Mouse (Mus musculus): ENCODE data around the gene Trim80.

Gene Trim80

DNA sequence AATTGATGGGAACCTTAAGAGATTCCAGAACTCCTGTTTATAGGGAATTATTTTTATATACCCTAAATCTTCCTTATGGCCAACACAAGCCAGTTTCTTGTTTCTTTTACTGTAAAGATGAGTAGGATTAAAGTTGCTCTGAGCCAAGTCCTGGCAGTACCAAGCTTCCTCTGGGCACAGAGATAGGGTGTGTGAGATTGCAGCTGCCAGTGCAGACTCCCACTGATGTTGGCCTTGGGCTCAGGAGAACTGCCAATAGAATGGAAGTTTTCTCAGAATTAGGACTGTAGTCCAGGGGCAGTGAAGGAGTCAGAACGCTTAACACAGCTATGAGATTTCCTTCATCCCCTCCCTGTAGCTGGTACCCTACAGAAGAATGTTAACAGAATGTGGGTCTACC lies 19.0 kb upstream of the Trim80 start:
- ChIA-PET POLR2A (interaction anchor here in 2 of 4 experiments (0.5 to 2.6 kb wide), 5 partner anchors 8 to 75 kb away, joined by 3 to 13 read pairs (median 5); no protein-coding TSS in a partner anchor), CTCF (interaction anchor here in 1 of 4 experiments (1.5 kb wide), 1 partner anchor 70 kb away, joined by 4 read pairs; the partner anchor contains the start of gene Nt5c)

DNA sequence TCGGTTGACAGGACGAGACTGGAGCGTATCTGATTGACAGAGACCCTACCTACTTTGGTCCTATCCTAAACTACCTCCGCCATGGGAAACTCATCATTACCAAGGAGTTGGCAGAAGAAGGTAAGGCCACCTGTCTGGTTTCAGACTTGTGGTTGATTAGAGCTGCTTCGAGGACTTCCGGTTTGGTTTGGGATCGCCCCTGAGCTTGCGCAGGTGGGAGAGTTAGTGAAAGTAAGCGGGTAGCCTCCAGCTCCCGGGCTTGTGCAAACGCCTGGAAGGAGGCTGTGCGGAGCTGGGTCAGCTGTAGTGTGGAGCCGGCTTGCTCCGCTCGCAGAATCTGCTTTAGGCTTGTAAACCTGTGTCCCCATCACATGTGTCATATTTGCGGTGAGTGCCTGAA lies 18.4 kb upstream of the Trim80 start:
- CTCF ChIA-PET = no interaction called here
- POLR2A ChIA-PET = interaction anchor here in 3 of 4 experiments (0.5 to 2.6 kb wide), 10 partner anchors 9 to 264 kb away, joined by 3 to 13 read pairs (median 5); partner anchors contain the start of genes Armc7 (in 1 of the 3) and Sumo2 (in 1 of the 3)

DNA sequence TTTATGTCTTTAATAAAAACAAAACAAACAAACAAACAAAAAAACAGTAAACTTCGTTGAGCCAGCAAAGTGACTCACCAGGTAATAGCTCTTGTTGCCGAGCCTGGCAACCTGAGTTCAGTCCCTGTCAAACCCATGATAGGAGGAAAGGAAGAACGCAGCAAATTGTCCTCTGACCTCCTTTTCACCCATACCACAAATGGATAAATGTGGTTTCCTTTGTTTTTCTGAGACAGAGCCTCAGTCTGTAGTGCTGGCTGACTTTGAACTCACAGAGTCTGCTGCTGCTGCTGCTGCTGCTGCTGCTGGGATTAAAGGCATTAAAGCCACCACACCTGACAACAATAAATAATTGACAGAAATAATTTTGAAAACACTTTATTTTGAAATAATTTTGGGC lies 17.3 kb upstream of the Trim80 start:
- POLR2A ChIA-PET = interaction anchor here in 2 of 4 experiments (0.6 to 2.6 kb wide), 6 partner anchors 10 to 721 kb away, joined by 3 to 13 read pairs (median 5); partner anchors contain the start of gene Sumo2 (in 1 of the 2)
- CTCF ChIA-PET = no interaction called here

DNA sequence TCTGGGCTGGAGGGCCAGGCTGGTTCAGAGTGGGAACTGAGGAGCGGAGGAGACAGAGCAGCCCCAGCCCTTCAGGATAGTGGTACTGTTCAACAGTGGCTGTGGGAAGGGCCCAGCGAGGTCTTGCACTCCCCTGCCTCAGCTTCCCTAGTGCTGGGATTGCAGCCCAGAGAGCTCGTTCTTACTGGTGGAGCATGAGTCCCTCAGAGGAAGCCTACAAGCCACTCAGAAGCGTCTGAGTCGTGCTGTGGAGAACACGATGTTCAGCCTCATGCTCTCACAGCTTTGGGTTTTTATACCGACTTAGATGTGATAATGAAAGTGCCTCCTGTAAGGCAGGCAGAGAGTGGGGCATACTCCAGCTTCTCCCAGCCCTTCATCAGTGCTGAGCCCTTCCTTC lies 15.7 kb upstream of the Trim80 start:
- ChIA-PET POLR2A (interaction anchor here in 1 of 4 experiments (0.6 to 1.6 kb wide), 3 partner anchors 11 to 40 kb away, joined by 3 to 8 read pairs (median 4); no protein-coding TSS in a partner anchor), CTCF (no interaction called here)

DNA sequence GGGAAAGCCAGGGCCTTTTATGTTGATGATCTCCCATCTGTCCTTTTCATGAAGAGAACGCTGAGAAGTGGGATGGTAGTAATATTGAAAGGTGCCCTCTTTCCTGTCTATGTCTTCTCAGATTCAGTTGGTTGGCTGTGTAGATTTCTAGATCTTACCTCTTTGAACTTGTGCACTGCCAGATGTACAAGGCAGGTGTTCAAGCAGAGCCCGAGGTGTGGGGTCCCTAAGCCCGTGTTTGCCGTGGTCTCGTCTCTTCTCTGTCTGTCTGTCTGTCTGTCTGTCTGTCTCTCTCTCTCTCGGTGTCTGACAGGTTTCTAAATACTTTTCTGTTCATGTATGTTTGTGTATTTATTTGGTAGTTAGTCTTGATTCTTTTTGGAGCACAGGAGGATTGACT lies 14.7 kb upstream of the Trim80 start:
- POLR2A ChIA-PET = interaction anchor here in 1 of 4 experiments (0.8 to 1.3 kb wide), 3 partner anchors 16 to 89 kb away, joined by 3 read pairs; partner anchors contain the start of gene Jpt1
- CTCF ChIA-PET = interaction anchor here in 1 of 4 experiments (0.6 kb wide), 1 partner anchor 69 kb away, joined by 3 read pairs; no protein-coding TSS in a partner anchor

DNA sequence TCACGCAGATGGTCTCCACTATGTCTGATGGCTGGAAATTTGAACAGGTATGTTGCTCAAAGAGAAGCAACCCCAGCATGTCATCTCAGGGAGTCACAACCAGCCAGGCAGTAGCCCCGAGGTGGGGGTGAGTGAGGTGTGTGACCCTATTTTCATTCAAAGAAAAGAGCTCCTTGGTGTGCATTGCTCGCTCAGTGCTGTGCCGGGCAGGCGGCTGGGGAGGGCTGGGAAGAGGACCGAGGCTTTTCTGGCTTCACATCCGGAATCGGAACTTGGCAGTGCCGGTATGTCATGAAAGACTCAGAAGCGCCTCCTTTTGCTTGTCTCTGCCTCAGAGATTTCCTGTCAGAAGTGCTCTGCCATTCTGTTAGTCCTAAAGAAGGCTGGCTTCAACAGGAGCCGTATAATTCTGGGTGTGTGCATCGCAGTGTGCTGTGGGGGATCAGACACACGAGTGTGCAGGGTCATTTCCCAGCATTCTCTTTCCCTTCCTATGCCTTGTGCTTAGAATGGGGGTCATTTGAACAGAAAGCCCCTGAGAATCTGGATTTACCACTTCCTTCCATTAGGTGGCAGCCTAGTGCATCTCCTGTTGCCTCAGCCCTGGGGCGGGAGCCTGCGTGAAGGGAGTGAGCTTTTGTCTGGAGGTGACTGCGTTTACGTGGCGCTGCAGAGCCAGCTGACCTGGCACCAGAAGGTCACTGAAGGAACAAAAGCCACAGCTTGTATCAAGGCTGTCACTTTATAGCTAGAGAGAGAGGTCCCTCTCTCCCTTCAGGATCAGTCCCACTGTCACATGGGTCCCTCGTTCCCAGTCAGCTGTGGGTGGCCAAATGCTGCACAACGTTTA lies 12.6 kb upstream of the Trim80 start:
- ChIA-PET POLR2A (interaction anchor here in 3 of 4 experiments (0.5 to 3.5 kb wide), 26 partner anchors 9 to 652 kb away, joined by 3 to 28 read pairs (median 4); partner anchors contain the start of genes Atp5h (in 2 of the 3), Jpt1 (in 2 of the 3), Slc9a3r1 (in 2 of the 3) and Cdr2l (in 1 of the 3)), CTCF (interaction anchor here (0.6 to 2.1 kb wide), 43 partner anchors 9 to 934 kb away, joined by 3 to 14 read pairs (median 3); partner anchors contain the start of genes Armc7 (in 2 of the 4), Cdr2l (in 1 of the 4), Fdxr (in 1 of the 4) and Hid1 (in 1 of the 4))

DNA sequence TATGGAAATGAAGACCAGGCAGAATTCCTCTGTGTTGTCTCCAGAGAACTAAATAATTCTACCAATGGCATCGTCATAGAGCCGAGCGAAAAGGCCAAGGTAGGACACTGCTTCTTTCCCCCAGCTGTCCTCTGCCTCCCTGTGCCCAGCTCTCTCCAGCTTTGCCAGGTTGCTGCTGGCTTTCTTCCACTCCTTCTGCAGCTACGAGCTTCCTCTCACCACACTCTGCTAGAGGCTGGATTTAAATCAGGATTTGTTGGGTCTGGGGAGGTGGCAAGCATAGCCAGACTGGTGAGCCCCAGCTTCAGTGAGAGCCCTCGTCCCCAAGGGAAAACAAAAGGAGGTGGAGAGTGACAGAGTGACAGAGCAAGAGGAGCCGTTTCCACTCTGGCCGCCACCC lies 11.0 kb upstream of the Trim80 start:
- CTCF ChIA-PET = interaction anchor here in 1 of 4 experiments (0.5 to 1.1 kb wide), 2 partner anchors 10 to 289 kb away, joined by 3 read pairs; no protein-coding TSS in a partner anchor
- POLR2A ChIA-PET = interaction anchor here in 3 of 4 experiments (0.6 to 3.5 kb wide), 7 partner anchors 10 to 130 kb away, joined by 3 to 25 read pairs (median 3); partner anchors contain the start of gene Atp5h (in 1 of the 3)

DNA sequence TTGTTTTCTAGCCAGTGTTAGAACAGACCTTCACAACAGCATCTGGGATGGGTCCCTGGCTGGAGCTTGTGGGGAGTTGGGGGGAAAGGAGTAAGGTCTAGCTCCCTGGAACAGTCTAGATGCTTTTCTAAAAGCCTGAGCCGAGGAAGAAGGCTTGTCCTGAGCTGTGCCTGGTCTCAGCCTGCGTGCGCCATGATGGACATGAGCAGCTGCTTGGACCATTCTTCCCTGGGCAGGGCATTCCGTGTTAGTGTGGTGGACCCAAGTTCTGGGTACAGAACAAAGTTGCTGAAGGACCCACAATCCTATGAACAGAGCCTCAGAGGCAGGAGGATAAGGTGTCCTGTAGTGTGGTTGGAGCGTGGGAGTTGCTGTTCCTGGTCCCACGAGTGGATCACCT lies 9.8 kb upstream of the Trim80 start:
- POLR2A ChIA-PET = interaction anchor here in 3 of 4 experiments (0.6 to 1.2 kb wide), 8 partner anchors 10 to 235 kb away, joined by 3 to 7 read pairs (median 3); partner anchors contain the start of gene Kctd2 (in 1 of the 3)
- CTCF ChIA-PET = interaction anchor here (0.6 to 1.5 kb wide), 4 partner anchors 9 to 388 kb away, joined by 3 to 5 read pairs (median 3); partner anchors contain the start of gene Trim80 (in 1 of the 4)

DNA sequence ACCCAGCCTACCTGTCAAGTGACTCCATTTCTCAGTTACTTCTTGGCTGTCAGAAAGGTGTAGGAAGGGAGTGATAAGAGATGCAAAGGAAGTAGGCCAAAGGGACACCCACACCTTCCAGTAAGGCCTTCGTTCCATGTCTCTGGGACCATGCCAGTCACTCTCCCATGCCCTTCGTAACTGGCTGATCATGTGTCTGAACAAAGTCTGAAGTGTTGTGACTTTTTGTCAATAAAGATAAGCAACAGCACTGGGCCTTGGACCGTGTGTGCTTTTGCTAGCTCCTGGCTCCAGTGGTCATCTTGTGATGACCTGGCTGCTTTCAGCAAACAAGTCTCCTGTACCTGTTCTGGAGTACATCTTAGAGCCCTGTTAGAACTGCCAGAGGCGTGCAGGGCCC lies 7.5 kb upstream of the Trim80 start:
- CTCF ChIA-PET = interaction anchor here in 2 of 4 experiments (1.1 to 1.4 kb wide), 2 partner anchors 13 to 59 kb away, joined by 3 read pairs; partner anchors contain the start of genes Kctd2 (in 1 of the 2) and Nt5c (in 1 of the 2)
- POLR2A ChIA-PET = interaction anchor here in 2 of 4 experiments (0.6 to 0.7 kb wide), 2 partner anchors 24 to 162 kb away, joined by 3 read pairs; no protein-coding TSS in a partner anchor

DNA sequence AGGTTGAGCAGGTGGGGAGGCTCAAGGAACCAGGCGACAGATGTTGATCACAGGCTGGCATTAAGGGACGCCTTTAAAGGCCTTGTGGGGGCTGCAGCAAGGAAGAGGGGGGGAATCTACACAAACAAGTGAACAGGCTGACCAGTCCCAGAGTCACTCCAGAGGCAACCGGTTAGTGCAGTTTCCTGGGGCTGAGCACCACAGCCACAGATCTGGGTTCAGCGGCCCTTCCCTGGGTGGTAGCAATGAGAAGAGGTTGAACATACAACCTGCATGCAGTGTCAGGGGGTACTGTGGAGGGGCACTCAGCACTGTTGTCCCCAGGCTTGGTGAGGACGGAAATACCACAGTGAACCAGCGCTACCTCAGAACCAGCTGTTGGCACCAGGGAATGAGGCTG lies 7.0 kb upstream of the Trim80 start:
- POLR2A ChIA-PET = interaction anchor here in 1 of 4 experiments (1.0 kb wide), 1 partner anchor 20 kb away, joined by 3 read pairs; no protein-coding TSS in a partner anchor
- CTCF ChIA-PET = interaction anchor here in 1 of 4 experiments (1.4 kb wide), 1 partner anchor 13 kb away, joined by 3 read pairs; the partner anchor contains the start of gene Kctd2

DNA sequence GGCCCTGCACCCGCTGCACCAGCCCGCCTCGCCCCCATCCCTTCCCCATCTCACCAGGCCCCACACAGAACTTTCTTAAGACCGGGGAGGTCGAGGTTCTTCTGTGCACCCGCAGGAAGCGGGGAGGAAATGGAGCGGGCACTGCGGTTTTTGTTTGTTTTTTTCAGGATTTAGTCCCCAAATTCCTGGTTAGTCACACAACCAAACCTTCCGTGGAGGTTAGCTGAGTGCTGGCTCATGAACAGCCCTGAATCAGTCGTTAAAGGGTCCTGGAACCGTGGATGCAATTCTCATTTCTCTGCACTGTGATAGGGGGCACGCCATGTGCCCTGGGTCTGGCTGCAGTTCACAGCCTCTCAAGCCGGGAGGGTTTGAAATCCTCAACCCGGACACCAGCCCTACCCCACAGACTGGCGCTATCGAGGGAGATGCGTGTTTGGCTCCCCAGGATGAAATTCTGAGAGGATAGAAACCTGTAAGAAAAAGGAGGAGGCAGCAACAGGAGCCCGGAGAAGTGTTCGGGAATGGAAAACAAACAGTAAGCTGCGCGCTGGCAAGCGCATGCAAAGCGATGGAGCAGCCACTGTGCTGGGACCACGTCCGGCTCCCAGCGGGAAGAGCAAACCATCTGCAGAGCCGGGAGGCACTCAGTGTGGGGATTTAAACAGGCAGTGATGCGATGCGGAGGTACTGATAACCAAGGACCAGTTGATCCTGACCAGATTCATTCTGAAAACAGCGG lies 4.6 kb upstream of the Trim80 start:
- ChIA-PET POLR2A (interaction anchor here in 3 of 4 experiments (0.7 to 2.7 kb wide), 10 partner anchors 11 to 816 kb away, joined by 3 to 9 read pairs (median 3); partner anchors contain the start of genes Jpt1 (in 2 of the 3), Hid1 (in 1 of the 3) and Sumo2 (in 1 of the 3)), CTCF (interaction anchor here in 3 of 4 experiments (0.5 to 0.9 kb wide), 3 partner anchors 46 to 68 kb away, joined by 3 to 4 read pairs (median 3); partner anchors contain the start of gene Hid1 (in 1 of the 3))

DNA sequence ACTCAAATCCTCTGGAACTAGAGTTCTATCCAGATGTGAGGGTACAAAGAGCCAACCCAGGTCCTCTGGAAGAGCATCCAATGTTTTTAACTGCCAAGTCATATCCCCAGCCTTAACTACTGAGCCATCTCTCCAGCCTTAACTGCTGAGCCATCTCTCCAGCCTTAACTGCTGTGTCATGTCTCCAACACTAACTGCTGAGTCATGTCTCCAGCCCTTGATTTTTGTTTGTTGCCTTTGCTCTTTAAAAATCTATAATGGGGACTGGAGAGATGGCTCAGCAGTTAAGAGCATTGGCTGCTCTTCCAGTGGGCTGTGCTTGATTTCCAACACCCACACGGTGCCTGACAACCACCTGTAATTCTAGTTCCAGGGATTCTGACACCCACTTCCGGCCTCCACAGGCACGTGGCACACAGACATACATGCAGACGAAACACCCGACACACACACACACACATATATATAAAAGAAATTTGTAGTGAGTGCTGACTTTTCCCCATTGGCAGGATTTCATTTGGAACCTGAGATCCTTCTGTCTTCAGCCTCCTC lies 2.7 kb upstream of the Trim80 start:
- CTCF ChIA-PET = no interaction called here
- POLR2A ChIA-PET = interaction anchor here in 1 of 4 experiments (0.6 kb wide), 2 partner anchors 25 to 192 kb away, joined by 3 read pairs; partner anchors contain the start of gene Slc16a5

DNA sequence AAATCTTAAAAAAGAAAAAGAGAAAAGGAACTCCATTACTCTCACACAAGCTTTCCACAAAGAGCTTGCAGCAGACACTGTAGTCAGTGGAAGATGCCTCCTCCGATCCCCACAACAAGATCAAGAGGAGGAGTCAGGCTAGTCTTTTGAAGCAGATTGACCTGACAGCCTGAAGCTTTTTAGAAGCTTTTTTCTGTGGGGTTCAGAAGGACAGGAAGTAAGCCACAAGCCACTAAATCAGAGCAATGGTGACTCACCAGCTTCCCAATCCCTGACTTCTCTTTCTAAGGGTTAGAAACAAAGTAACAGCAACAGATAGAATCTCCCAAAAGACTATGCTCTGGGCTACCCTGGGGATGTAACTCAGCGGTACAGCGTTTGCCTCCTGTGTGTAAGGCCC lies 1.0 kb upstream of the Trim80 start:
- CTCF ChIA-PET = interaction anchor here in 2 of 4 experiments (0.6 to 1.7 kb wide), 6 partner anchors 9 to 73 kb away, joined by 3 to 5 read pairs (median 4); partner anchors contain the start of gene Nt5c (in 1 of the 2)
- POLR2A ChIA-PET = interaction anchor here in 3 of 4 experiments (0.5 to 1.7 kb wide), 7 partner anchors 9 to 172 kb away, joined by 3 to 5 read pairs (median 3); partner anchors contain the start of gene Grin2c (in 1 of the 3)

DNA sequence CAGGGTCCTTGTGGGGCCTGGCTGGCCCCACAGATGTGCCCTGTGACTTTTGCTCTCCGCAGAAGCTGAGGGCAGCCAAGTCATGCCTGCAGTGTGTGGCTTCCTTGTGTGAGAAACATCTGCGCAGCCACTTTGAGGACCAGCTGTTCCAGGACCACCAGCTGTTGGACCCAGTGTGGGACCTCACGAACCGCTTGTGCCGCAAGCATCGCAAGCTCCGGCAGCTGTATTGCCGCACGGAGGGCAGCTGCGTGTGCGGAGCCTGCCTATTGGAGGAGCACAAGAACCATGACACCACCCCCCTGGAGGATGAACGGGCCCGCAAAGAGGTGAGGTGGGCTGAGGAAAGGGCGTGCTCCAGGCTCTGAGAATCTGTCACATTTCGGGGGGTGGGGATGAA lies 1.1 kb downstream of the Trim80 start:
- CTCF ChIA-PET = interaction anchor here in 2 of 4 experiments (0.6 to 1.4 kb wide), 6 partner anchors 13 to 239 kb away, joined by 3 to 6 read pairs (median 3); no protein-coding TSS in a partner anchor
- POLR2A ChIA-PET = interaction anchor here in 1 of 4 experiments (1.0 to 1.2 kb wide), 6 partner anchors 10 to 95 kb away, joined by 3 to 5 read pairs (median 3); partner anchors contain the start of genes Jpt1 and Sumo2

DNA sequence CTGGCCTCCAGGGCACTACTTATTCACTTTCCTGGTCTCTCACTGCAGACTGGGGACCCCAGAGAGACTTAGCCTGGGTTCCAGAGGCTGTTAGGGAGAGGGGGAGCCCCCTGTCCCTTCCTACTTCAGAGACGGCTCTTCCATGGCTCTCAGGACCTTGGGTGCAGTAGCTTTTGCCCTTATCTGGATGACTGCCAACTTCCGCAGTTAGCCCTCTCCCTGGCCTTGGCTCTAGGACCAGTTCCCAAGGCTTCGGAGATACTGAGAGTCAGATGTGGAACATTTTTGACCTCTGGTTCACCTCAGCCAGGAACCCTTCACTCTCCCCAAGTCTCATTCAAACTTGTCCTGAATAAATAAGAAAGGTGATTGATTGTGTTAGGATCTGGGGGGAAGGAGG lies 6.6 kb downstream of the Trim80 start:
- ChIA-PET CTCF (no interaction called here), POLR2A (no interaction called here)

DNA sequence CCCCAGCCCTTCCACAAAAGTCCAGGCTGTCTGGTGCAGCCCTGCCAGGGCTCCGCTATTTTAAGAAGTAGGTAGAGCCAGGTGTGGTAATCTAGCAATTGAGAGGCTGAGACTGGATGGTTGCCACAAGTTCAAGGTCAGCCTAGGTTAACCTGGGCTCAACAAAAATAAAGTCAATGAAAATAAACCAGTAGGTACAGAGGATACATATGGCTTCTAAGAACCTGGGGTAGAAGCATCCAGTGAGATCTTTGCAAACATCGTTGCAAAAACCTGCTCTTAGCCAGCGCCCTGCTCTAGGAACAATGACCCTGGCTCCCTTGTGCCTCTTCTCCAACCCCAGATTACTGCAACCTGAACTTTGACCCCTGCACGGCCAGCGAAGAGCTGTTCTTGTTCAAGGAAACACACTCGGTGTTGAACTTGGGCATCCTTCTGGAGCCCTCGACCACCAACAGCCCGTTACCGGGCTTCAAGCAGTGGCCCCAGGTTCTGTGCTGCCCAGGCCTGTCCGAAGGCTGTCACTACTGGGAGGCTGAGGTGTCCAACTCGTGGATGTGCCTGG lies 7.1 kb downstream of the Trim80 start:
- ChIA-PET POLR2A (no interaction called here), CTCF (no interaction called here)

DNA sequence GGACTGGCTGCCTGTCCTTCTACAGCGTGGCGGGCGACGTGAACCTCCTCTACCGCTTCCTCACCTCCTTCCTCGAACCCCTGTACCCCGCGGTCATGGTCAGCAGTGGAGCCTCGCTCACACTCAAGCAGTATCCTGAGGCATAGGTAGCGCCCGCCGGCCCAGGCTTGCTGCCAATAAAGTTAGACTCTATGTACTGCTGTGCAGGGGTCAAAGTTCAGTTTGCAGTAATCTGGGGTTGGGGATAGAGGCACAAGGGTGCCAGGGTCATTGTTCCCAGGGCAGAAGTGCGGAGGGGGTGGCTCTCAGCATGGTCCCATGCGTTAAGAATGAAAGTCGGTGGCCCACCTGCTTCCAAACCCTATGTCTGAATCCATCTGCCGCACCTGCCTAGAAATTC lies 7.7 kb downstream of the Trim80 start:
- ChIA-PET CTCF (interaction anchor here in 1 of 4 experiments (0.6 kb wide), 1 partner anchor 1229 kb away, joined by 6 read pairs; no protein-coding TSS in a partner anchor), POLR2A (interaction anchor here in 1 of 4 experiments (0.6 to 1.2 kb wide), 2 partner anchors 66 to 68 kb away, joined by 3 to 4 read pairs; partner anchors contain the start of gene Jpt1)
